Mouse (Mus musculus): ENCODE results near the gene Klk1b1.
"Not testable (repeated sequence)": the region's sequence is repeated elsewhere in the genome, so short reads cannot be mapped to it uniquely, and the experiment has no call there.

DNA sequence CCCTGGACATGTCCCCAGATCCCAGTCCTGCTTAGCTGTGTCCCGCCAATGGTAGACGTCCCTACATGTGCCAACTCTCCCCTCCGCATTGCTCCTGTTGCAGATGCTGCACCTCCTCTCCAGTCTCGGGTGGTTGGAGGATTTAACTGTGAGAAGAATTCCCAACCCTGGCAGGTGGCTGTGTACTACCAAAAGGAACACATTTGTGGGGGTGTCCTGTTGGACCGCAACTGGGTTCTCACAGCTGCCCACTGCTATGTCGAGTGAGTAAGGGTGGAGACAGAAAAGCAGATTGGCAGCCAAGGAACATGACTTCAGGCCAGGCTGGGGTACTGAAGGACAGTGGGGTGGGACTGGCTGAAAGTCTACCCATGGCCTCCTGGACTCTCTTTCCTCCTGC is 48.1 kb downstream of the Klk1b1 start:
- TF ChIP-seq CTCF, EP300 (IDR thresholded peaks at IDR 0.05; ENCODE audit: low read depth): not testable (repeated sequence)
